9 mouse cellular contexts compared by ENCODE assay signal in the genomic region with DNA sequence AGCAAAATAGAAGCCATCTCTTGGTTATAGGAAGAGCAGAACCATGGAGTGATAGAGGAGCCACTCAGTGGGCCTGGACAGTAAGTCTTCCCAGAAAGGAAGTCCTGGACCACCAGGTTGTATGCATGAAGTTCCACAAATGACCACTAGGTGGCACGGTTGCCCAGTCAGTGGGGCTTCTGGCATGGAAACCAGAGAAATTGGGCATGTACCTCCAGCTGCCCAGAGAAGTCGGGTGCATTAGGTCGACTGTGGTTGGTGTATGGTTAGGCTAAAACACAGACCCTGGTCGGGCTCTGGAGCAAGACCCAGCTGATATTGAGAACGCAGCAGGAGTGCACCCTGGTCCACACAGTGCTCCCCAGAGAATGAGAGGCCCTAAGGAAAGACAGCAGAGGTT. TPM values are rescaled to one million over a fixed set of nuclear protein-coding genes. Genes with fewer than 3 reads are reported as not detected.
A peak's percentile ranks its signal among the peaks of the same experiment; 100 is the strongest.
DNase-seq lines count a peak whose midpoint lies in the region; ATAC-seq and TF ChIP-seq lines count a peak whose summit lies in the region.
"Had no signal": no experiment of that assay in that cellular context is flagged by ENCODE, and none has a peak within 500 bp of the region (broad histone marks: within the 10 kb centered on the region; RNA-seq: fewer than 3 reads in every experiment).

No protein-coding gene starts in this region.

- TF ChIP-seq RAD21 in MEL (IDR thresholded peaks at IDR 0.05; ENCODE audit: low read depth, low read length): peak; percentile 95

- TF ChIP-seq CTCF in MEL (IDR thresholded peaks at IDR 0.05 in 2 of 3, conservative IDR thresholded peaks at IDR 0.05 in 1 of 3; ENCODE audit: control insufficient read depth in 1 of 3, insufficient read depth in 1 of 3, low read depth in 2 of 3, low read length in 3 of 3, poor library complexity in 1 of 3, severe bottlenecking in 1 of 3): peak; percentile 83 to 96 (median 87)
- TF ChIP-seq CTCF in lung, postnatal 0 days (IDR thresholded peaks at IDR 0.05): peak; percentile 99

- H3K4me2 ChIP-seq in forebrain, embryonic 15.5 days (replicated peaks): no peak overlapping the region
- no peak overlapping the region for H3K4me2 ChIP-seq in hindbrain, embryonic 11.5 days (replicated peaks; ENCODE audit: low read depth, low read length)
- H3K4me2 ChIP-seq in lung, postnatal 0 days (replicated peaks; ENCODE audit: low read depth, low read length): no peak overlapping the region
- H3K4me2 ChIP-seq: liver, embryonic 15.5 days had no signal

- no peak overlapping the region for H3K9ac ChIP-seq in MEL (ENCODE audit: control insufficient read depth, low read depth, low read length, poor library complexity, severe bottlenecking)
- no peak overlapping the region for H3K9ac ChIP-seq in forebrain, embryonic 15.5 days (replicated peaks)
- no peak overlapping the region for H3K9ac ChIP-seq in hindbrain, embryonic 11.5 days (ENCODE audit: low read depth, low read length)
- H3K9ac ChIP-seq in lung, postnatal 0 days (replicated peaks; ENCODE audit: low read depth): no peak overlapping the region
- H3K9ac ChIP-seq: liver, embryonic 15.5 days had no signal

- ATAC-seq in forebrain, embryonic 15.5 days (replicated peaks): peak; percentile 55
- ATAC-seq in hindbrain, embryonic 11.5 days (ENCODE audit: low FRiP score): peak; percentile 47; the same call in 1 of the 2 replicates
- peak; percentile 45 for ATAC-seq in lung, postnatal 0 days

- no peak overlapping the region for H3K4me3 ChIP-seq in MEL (ENCODE audit: control insufficient read depth in 1 of 2, insufficient read depth in 1 of 2, low read depth in 2 of 2, low read length in 2 of 2)
- H3K4me3 ChIP-seq in forebrain, embryonic 15.5 days: no peak overlapping the region
- no peak overlapping the region for H3K4me3 ChIP-seq in hindbrain, embryonic 11.5 days (ENCODE audit: low read depth, low read length)
- no peak overlapping the region for H3K4me3 ChIP-seq in lung, postnatal 0 days (ENCODE audit: low read depth, low read length)
- H3K4me3 ChIP-seq: liver, embryonic 15.5 days had no signal

- no peak overlapping the region for H3K27ac ChIP-seq in MEL (ENCODE audit: control insufficient read depth, low read depth, low read length)
- H3K27ac ChIP-seq in forebrain, embryonic 15.5 days (replicated peaks): no peak overlapping the region
- H3K27ac ChIP-seq in hindbrain, embryonic 11.5 days (ENCODE audit: low read depth, low read length): no peak overlapping the region
- H3K27ac ChIP-seq in lung, postnatal 0 days (ENCODE audit: low read length): no peak overlapping the region
- H3K27ac ChIP-seq: liver, embryonic 15.5 days had no signal

- H3K9me3 ChIP-seq in MEL (replicated peaks; ENCODE audit: insufficient read depth, low read length): no peaks in the 10 kb centered on the region
- H3K9me3 ChIP-seq in forebrain, embryonic 15.5 days: no peaks in the 10 kb centered on the region
- H3K9me3 ChIP-seq in hindbrain, embryonic 11.5 days (ENCODE audit: control insufficient read depth, low read length): no peaks in the 10 kb centered on the region
- no peaks in the 10 kb centered on the region for H3K9me3 ChIP-seq in lung, postnatal 0 days (ENCODE audit: low read length)
- H3K9me3 ChIP-seq: liver, embryonic 15.5 days had no signal

- peaks cover 0 to 2% of the 10 kb centered on the region in 2 experiments; a peak in 1 of 4 replicates for H3K27me3 ChIP-seq in MEL (ENCODE audit: control insufficient read depth in 1 of 2, insufficient read depth in 2 of 2, low read length in 2 of 2)
- no peaks in the 10 kb centered on the region for H3K27me3 ChIP-seq in forebrain, embryonic 15.5 days
- H3K27me3 ChIP-seq in hindbrain, embryonic 11.5 days (ENCODE audit: control insufficient read depth, insufficient read depth, low read length): no peaks in the 10 kb centered on the region
- no peaks in the 10 kb centered on the region for H3K27me3 ChIP-seq in lung, postnatal 0 days (replicated peaks; ENCODE audit: insufficient read depth, low read length)

- TF ChIP-seq POLR2A in MEL (IDR thresholded peaks at IDR 0.05; ENCODE audit: control insufficient read depth in 1 of 2, insufficient read depth in 1 of 2, low read depth in 1 of 2, low read length in 2 of 2, poor library complexity in 1 of 2): no peak

- DNase-seq in MEL (ENCODE audit: low read depth, low spot score): peak; percentile 77
- peak; percentile 74 for DNase-seq in cerebellum, adult 11 months
- peak; percentile 95 for DNase-seq in hindbrain, embryonic 11.5 days (ENCODE audit: low spot score)
- peak; percentile 57 for DNase-seq in layer of hippocampus, adult 9-10 months (ENCODE audit: low spot score)
- DNase-seq in lung, postnatal 0 days (ENCODE audit: low spot score): peak; percentile 77
- DNase-seq in ovary, postnatal 14 days (ENCODE audit: low spot score): peak; percentile 89
- peak; percentile 91 for DNase-seq in thymus, postnatal 14 days

- no peaks in the 10 kb centered on the region for H3K4me1 ChIP-seq in MEL (ENCODE audit: control insufficient read depth in 1 of 2, insufficient read depth in 2 of 2, low read length in 2 of 2)
- no peaks in the 10 kb centered on the region for H3K4me1 ChIP-seq in forebrain, embryonic 15.5 days
- no peaks in the 10 kb centered on the region for H3K4me1 ChIP-seq in hindbrain, embryonic 11.5 days (replicated peaks; ENCODE audit: control insufficient read depth, insufficient read depth, low read length)
- H3K4me1 ChIP-seq in lung, postnatal 0 days (ENCODE audit: insufficient read depth, low read depth, low read length): no peaks in the 10 kb centered on the region
- H3K4me1 ChIP-seq: liver, embryonic 15.5 days had no signal

- WGBS in forebrain, embryonic 15.5 days: 6% methylated on average over 5 of the region's 5 CpGs
- WGBS in hindbrain, embryonic 11.5 days: 9% methylated on average over 5 of the region's 5 CpGs
- WGBS in lung, postnatal 0 days: 3% methylated on average over 5 of the region's 5 CpGs

- no peaks in the 10 kb centered on the region for H3K79me2 ChIP-seq in MEL (ENCODE audit: control insufficient read depth, insufficient read depth, low read length, poor library complexity)

- TF ChIP-seq EP300 in MEL (IDR thresholded peaks at IDR 0.05; ENCODE audit: low read depth in 1 of 2, low read length in 2 of 2): no peak
- no peak for TF ChIP-seq EP300 in lung, postnatal 0 days (IDR thresholded peaks at IDR 0.05)

- no peaks in the 10 kb centered on the region for H3K36me3 ChIP-seq in MEL (ENCODE audit: control insufficient read depth in 1 of 2, insufficient read depth in 2 of 2, low read length in 2 of 2)
- H3K36me3 ChIP-seq in forebrain, embryonic 15.5 days: no peaks in the 10 kb centered on the region
- no peaks in the 10 kb centered on the region for H3K36me3 ChIP-seq in hindbrain, embryonic 11.5 days (ENCODE audit: control insufficient read depth, insufficient read depth, low read length)
- H3K36me3 ChIP-seq in lung, postnatal 0 days (ENCODE audit: insufficient read depth, low read length): no peaks in the 10 kb centered on the region
- H3K36me3 ChIP-seq: liver, embryonic 15.5 days had no signal

TF ChIP-seq in MEL, 35 proteins besides CTCF, POLR2A, EP300 and RAD21:
- TF ChIP-seq USF1 (IDR thresholded peaks at IDR 0.05; ENCODE audit: low read depth, low read length) (peak; percentile 12; the same call in 1 of the 2 replicates), ZC3H11A (IDR thresholded peaks at IDR 0.05; ENCODE audit: low read depth, low read length) (peak; percentile 87), NRF1 (IDR thresholded peaks at IDR 0.05; ENCODE audit: insufficient read depth, low read depth, low read length, poor library complexity, severe bottlenecking) (no peak), ZMIZ1 (IDR thresholded peaks at IDR 0.05; ENCODE audit: low read depth, low read length) (no peak), SMC3 (IDR thresholded peaks at IDR 0.05; ENCODE audit: low read depth, low read length) (peak; percentile 92), MAZ (IDR thresholded peaks at IDR 0.05; ENCODE audit: low read depth, low read length) (peak; percentile 69; the same call in 1 of the 2 replicates), JUND (IDR thresholded peaks at IDR 0.05; ENCODE audit: low read depth, low read length) (0 out of 2 replicates have a peak, but pooled peaks have one; percentile 31), MAX (IDR thresholded peaks at IDR 0.05; ENCODE audit: low read length) (peak; percentile 21; the same call in 1 of the 2 replicates), ZKSCAN1 (IDR thresholded peaks at IDR 0.05; ENCODE audit: low read depth, low read length) (no peak)

RNA-seq across cellular contexts. Expression of a gene that starts 38.8 kb away (rescaled TPM):
- 2.6 and 2.8 TPM in 2 replicates for total RNA-seq in MEL (2012; rRNA removed)
- 1 to 10 TPM in 1 of 2 experiments, not detected in 1; 8.0 TPM for polyA plus RNA-seq in MEL (2012; ENCODE audit: insufficient read depth in 1 of 2, insufficient read length in 2 of 2, low read depth in 1 of 2, low replicate concordance in 2 of 2, missing spikeins in 1 of 2)
- polyA plus RNA-seq in forebrain, embryonic 15.5 days (2015; fragmentation: Nextera tagmentation; extraction: Ambion mirVana): 0.94 and 1.5 TPM in 2 replicates
- polyA plus RNA-seq in hindbrain, embryonic 11.5 days (2014; fragmentation: Nextera tagmentation; extraction: Ambion mirVana): 1.8 and 2.6 TPM in 2 replicates
- 0.44 and 0.51 TPM in 2 replicates for polyA plus RNA-seq in lung, postnatal 0 days (2015; fragmentation: Nextera tagmentation; extraction: Ambion mirVana)
